Mouse (Mus musculus) CH12.LX (cell line): ENCODE data around the gene Ace3. TPM values are rescaled to one million over a fixed set of nuclear protein-coding genes. Genes with fewer than 3 reads are reported as not detected.

ENCODE experiments used
- DNase-seq: peaks from one replicate; pipeline ENCODE4 v3.0.0-alpha.2; 2013; ENCODE audit errors: extremely low read depth
- H3K27ac ChIP-seq: 2 replicates; pipeline ENCODE4 v1.5.1; 2012; ENCODE audit warnings: low read depth, mild to moderate bottlenecking, control low read depth, moderate library complexity; ENCODE audit not compliant: insufficient read depth
- H3K27me3 ChIP-seq: replicated peaks from 2 replicates; pipeline ENCODE3; 2012; ENCODE audit warnings: inconsistent platforms
- H3K36me3 ChIP-seq, 2 experiments: replicated peaks in 1 of 2; 2 replicates each; pipeline versions ENCODE3 to v1.6.1; 2012; ENCODE audit warnings: inconsistent platforms in 1 of 2, low read length in 1 of 2, mild to moderate bottlenecking in 1 of 2, mixed read lengths in 1 of 2, moderate library complexity in 1 of 2; ENCODE audit not compliant: control insufficient read depth in 1 of 2, insufficient read depth in 1 of 2
- H3K4me1 ChIP-seq, 2 experiments: 2 replicates each; pipeline ENCODE4 v1.6.1; 2012; ENCODE audit warnings: inconsistent platforms in 1 of 2, moderate library complexity in 1 of 2; ENCODE audit not compliant: insufficient read depth in 2 of 2, control insufficient read depth in 1 of 2
- H3K4me2 ChIP-seq: 2 replicates; pipeline ENCODE4 v1.6.1; 2012; ENCODE audit warnings: low read depth, mild to moderate bottlenecking, control low read depth; ENCODE audit not compliant: poor library complexity, insufficient read depth, severe bottlenecking
- H3K4me3 ChIP-seq, 3 experiments: fragments of 150-350 bp in 1 of 3; sonication (generic) in 1 of 3; replicated peaks in 1 of 3; 2 replicates each; pipeline versions ENCODE3 to v1.5.1; 2011 to 2012; ENCODE audit warnings: low read depth in 2 of 3, low read length in 2 of 3, mild to moderate bottlenecking in 2 of 3, moderate library complexity in 2 of 3, control low read depth in 1 of 3, improper control_type of control experiment in 1 of 3, inconsistent platforms in 1 of 3, mixed read lengths in 1 of 3; ENCODE audit not compliant: poor library complexity in 1 of 3
- H3K79me2 ChIP-seq: replicated peaks from 2 replicates; pipeline ENCODE4 v1.6.1; 2012; ENCODE audit warnings: mild to moderate bottlenecking, moderate library complexity; ENCODE audit not compliant: control insufficient read depth, poor library complexity, insufficient read depth, severe bottlenecking; ENCODE audit errors: extremely low read depth
- H3K9ac ChIP-seq: 2 replicates; pipeline ENCODE4 v1.6.1; 2012; ENCODE audit warnings: low read depth, mild to moderate bottlenecking, control low read depth, moderate library complexity; ENCODE audit not compliant: insufficient read depth
- H3K9me3 ChIP-seq: replicated peaks from 2 replicates; pipeline ENCODE3; 2012; ENCODE audit warnings: low read length, inconsistent platforms, mixed read lengths
- BHLHE40 ChIP-seq: IDR thresholded peaks from 2 replicates; pipeline ENCODE4 v1.6.1; 2011; ENCODE audit warnings: mild to moderate bottlenecking, low read depth, low read length, improper control_type of control experiment
- CHD1 ChIP-seq: IDR thresholded peaks from 2 replicates; pipeline ENCODE4 v1.6.1; 2012; ENCODE audit warnings: low read depth, low read length, improper control_type of control experiment, inconsistent platforms
- E2F4 ChIP-seq: IDR thresholded peaks from 2 replicates; pipeline ENCODE4 v1.6.1; 2011; ENCODE audit warnings: low read depth, low read length, improper control_type of control experiment; ENCODE audit not compliant: insufficient replicate concordance
- ELF1 ChIP-seq: IDR thresholded peaks from 2 replicates; pipeline ENCODE4 v1.6.1; 2014; ENCODE audit warnings: low read depth, mild to moderate bottlenecking, inconsistent platforms, low read length, improper control_type of control experiment
- EP300 ChIP-seq: IDR thresholded peaks from 2 replicates; pipeline ENCODE4 v1.6.1; 2011; ENCODE audit warnings: low read length, improper control_type of control experiment
- ETS1 ChIP-seq: conservative IDR thresholded peaks from 2 replicates; pipeline ENCODE4 v1.6.1; 2012; ENCODE audit warnings: low read depth, mild to moderate bottlenecking, inconsistent platforms, low read length, improper control_type of control experiment, moderate library complexity
- GABPA ChIP-seq: IDR thresholded peaks from 2 replicates; pipeline ENCODE4 v1.6.1; 2012; ENCODE audit warnings: low read depth, low read length, improper control_type of control experiment, inconsistent platforms; ENCODE audit not compliant: insufficient replicate concordance
- IRF4 ChIP-seq: IDR thresholded peaks from 2 replicates; pipeline ENCODE4 v1.6.1; 2014; ENCODE audit warnings: low read depth, mild to moderate bottlenecking, inconsistent platforms, low read length, improper control_type of control experiment
- JUN ChIP-seq: IDR thresholded peaks from 2 replicates; pipeline ENCODE4 v1.6.1; 2011; ENCODE audit warnings: low read depth, mild to moderate bottlenecking, low read length, improper control_type of control experiment, moderate library complexity; ENCODE audit not compliant: insufficient read depth
- JUND ChIP-seq: conservative IDR thresholded peaks from 2 replicates; pipeline ENCODE4 v1.6.1; 2011; ENCODE audit warnings: low read depth, low read length, improper control_type of control experiment
- MAFK ChIP-seq: IDR thresholded peaks from 2 replicates; pipeline ENCODE4 v1.6.1; 2011; ENCODE audit warnings: low read length, improper control_type of control experiment; ENCODE audit not compliant: insufficient replicate concordance
- MXI1 ChIP-seq: IDR thresholded peaks from 2 replicates; pipeline ENCODE4 v1.6.1; 2011; ENCODE audit warnings: mild to moderate bottlenecking, low read depth, low read length, improper control_type of control experiment
- PAX5 ChIP-seq: IDR thresholded peaks from 2 replicates; pipeline ENCODE4 v1.6.1; 2012; ENCODE audit warnings: low read length, inconsistent platforms, mixed read lengths
- POLR2AphosphoS2 ChIP-seq: IDR thresholded peaks from 2 replicates; pipeline ENCODE4 v1.6.1; 2011; ENCODE audit warnings: low read depth, low read length, improper control_type of control experiment
- RAD21 ChIP-seq: IDR thresholded peaks from 2 replicates; pipeline ENCODE4 v1.6.1; 2011; ENCODE audit warnings: low read depth, mild to moderate bottlenecking, low read length, improper control_type of control experiment, moderate library complexity
- SMC3 ChIP-seq: IDR thresholded peaks from 2 replicates; pipeline ENCODE4 v1.6.1; 2011; ENCODE audit warnings: low read depth, low read length, improper control_type of control experiment
- TBP ChIP-seq: conservative IDR thresholded peaks from 2 replicates; pipeline ENCODE4 v1.6.1; 2011; ENCODE audit warnings: low read depth, low read length, improper control_type of control experiment
- ZKSCAN1 ChIP-seq: IDR thresholded peaks from 2 replicates; pipeline ENCODE4 v1.6.1; 2012; ENCODE audit warnings: low read depth, inconsistent platforms, low read length, improper control_type of control experiment, borderline replicate concordance
- ZMIZ1 ChIP-seq: IDR thresholded peaks from 2 replicates; pipeline ENCODE4 v1.6.1; 2012; ENCODE audit warnings: low read depth, mild to moderate bottlenecking, inconsistent platforms, low read length, improper control_type of control experiment
- ZNF384 ChIP-seq: IDR thresholded peaks from 2 replicates; pipeline ENCODE4 v1.6.1; 2012; ENCODE audit warnings: low read depth, low read length, improper control_type of control experiment, inconsistent platforms
- dilution Hi-C: fragments of 300-500 bp; cut with MboI; formaldehyde crosslinking; loops from 2 replicates; pipeline ENCODE4 v1.14.3; 2020; ENCODE audit warnings: low sequenced_read_pairs; ENCODE audit not compliant: extremely low pct_unique_long_range_greater_than_20kb, extremely low pct_ligation_motif_present
- in situ Hi-C: fragments of 300-500 bp; cut with MboI; formaldehyde crosslinking; loops from 3 replicates; pipeline ENCODE4 v1.14.3; 2019; ENCODE audit warnings: low sequenced_read_pairs, low pct_ligation_motif_present, low pct_unique_long_range_greater_than_20kb, mixed read lengths
- polyA plus RNA-seq: library from polyadenylated mRNA; unstranded; fragments of >175 nt; gene quantifications from 2 replicates; pipeline ENCODE4 v1.2.1, GENCODE M21; 2012; ENCODE audit warnings: low read depth; ENCODE audit not compliant: insufficient read length
- total RNA-seq, 2 experiments: library from RNA; depleted of rRNA; stranded (reverse); fragments of 300-350 nt in 1 of 2; fragments of >200 nt in 1 of 2; gene quantifications; 2 replicates each; pipeline ENCODE4 v1.2.3; 2012 to 2014

Gene Ace3
- total and polyA plus RNA-seq, 3 experiments = not detected

DNA sequence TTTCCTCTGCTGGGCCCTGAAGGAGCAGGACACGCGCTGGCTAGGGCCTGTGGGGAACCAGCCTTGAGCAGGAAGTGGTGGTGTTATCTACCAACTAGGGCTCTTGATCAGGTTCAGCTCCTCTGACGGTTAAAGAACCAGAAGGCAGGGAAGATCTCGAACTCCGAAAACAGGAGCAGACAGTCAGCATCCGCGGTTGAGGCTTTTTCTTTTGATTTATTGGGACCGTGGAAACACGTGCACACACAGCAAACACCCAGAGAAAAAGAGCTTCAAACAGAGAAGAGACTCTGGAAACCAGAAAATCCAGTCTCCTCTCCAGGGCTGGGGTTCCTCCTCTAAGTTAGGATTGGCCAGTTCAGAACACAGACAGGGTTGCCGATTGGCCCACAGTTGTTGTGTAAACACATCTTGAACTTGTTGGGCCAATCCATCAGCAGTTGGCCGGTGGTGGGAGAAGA, 47.8 kb upstream of the Ace3 start:
- no peak for DNase-seq
- dilution Hi-C loops (loop anchor here (25.0 kb wide), 1 partner anchor 116 kb away; the partner anchor contains the start of gene Taco1), in situ Hi-C loops (no loop called here)
- peaks cover 2 to 3% of the 10 kb centered on the region in 2 experiments; a peak in 1 of 4 replicates for H3K4me1 ChIP-seq
- peaks cover 88% of the 10 kb centered on the region for H3K27me3 ChIP-seq
- H3K79me2 ChIP-seq = no peaks in the 10 kb centered on the region
- TF ChIP-seq MAFK (no peak), PAX5 (no peak), SMC3 (no peak), JUND (no peak), BHLHE40 (no peak), TBP (no peak), JUN (no peak), EP300 (no peak), RAD21 (no peak), IRF4 (no peak), CHD1 (no peak), ZMIZ1 (no peak), GABPA (no peak), E2F4 (no peak), ZNF384 (no peak), ELF1 (no peak), ZKSCAN1 (no peak)
- no peaks in the 10 kb centered on the region for H3K36me3 ChIP-seq
- H3K27ac ChIP-seq = no peak overlapping the region
- no peak overlapping the region for H3K9ac ChIP-seq
- no peak overlapping the region for H3K4me3 ChIP-seq
- no peak overlapping the region for H3K4me2 ChIP-seq
- no peaks in the 10 kb centered on the region for H3K9me3 ChIP-seq

DNA sequence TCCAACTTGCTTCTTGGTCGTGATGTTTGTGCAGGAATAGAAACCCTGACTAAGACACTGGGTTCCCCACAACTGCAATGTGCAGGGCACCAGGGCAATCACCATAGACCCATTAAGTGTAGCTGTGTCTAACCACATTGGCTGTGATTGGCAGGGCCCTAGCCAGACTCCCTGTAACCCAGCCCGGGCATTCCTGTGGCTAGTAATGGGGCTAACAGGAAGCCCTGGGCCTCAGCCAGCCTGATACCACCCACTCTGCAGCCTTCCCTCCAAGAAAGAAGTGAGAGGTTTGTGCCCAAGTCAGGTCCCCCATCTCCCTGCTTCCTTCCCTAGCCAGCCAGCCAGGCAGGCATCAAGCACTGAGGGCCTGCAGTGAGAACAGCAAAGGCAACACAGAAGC, 46.2 kb upstream of the Ace3 start:
- dilution Hi-C loops = loop anchor here (25.0 kb wide), 1 partner anchor 114 kb away; the partner anchor contains the start of gene Taco1
- H3K4me2 ChIP-seq = no peak overlapping the region

More for the DNA sequence above, 46.2 kb upstream of the Ace3 start:
- in situ Hi-C loops = no loop called here
- H3K36me3 ChIP-seq = no peaks in the 10 kb centered on the region
- no peak for DNase-seq
- H3K9me3 ChIP-seq = no peaks in the 10 kb centered on the region
- no peak overlapping the region for H3K27ac ChIP-seq
- H3K4me1 ChIP-seq = peaks cover 3 to 4% of the 10 kb centered on the region in 2 experiments; a peak in 2 of 4 replicates
- TF ChIP-seq ETS1 (no peak), POLR2AphosphoS2 (no peak), GABPA (no peak), MXI1 (no peak), SMC3 (no peak), EP300 (no peak)
- TF ChIP-seq, all 38 proteins: peak for 0
- Histone ChIP-seq H3K79me2 (no peaks in the 10 kb centered on the region), H3K9ac (no peak overlapping the region), H3K27me3 (peaks cover 87% of the 10 kb centered on the region), H3K4me3 (no peak overlapping the region)
